Mouse (Mus musculus): Measurements from ENCODE around the gene Slc25a1. TPM values are rescaled to one million over a fixed set of nuclear protein-coding genes. Genes with fewer than 3 reads are reported as not detected.

Gene Slc25a1
- polyA plus RNA-seq, 1 experiment, result 19.9 TPM

GRCm38 (mm10) chr16:17943466-17943865 is 15.4 kb upstream of the Slc25a1 start:
- H3K4me1 ChIP-seq (ENCODE audit: control insufficient read depth, insufficient read depth, low read length), result no peaks in the 10 kb centered on the region
- H3K27ac ChIP-seq (ENCODE audit: control insufficient read depth, insufficient read depth, low read depth, low read length, poor library complexity), result no peak overlapping the region
- no peak for TF ChIP-seq CTCF (IDR thresholded peaks at IDR 0.05; ENCODE audit: control insufficient read depth, insufficient read depth, low read length)
- no peak for TF ChIP-seq POLR2A (IDR thresholded peaks at IDR 0.05; ENCODE audit: borderline replicate concordance, control insufficient read depth, low read depth, low read length)
- H3K4me3 ChIP-seq (replicated peaks; ENCODE audit: control insufficient read depth, low read depth, low read length), result no peak overlapping the region
- WGBS, result 87% methylated on average over 8 of the region's 8 CpGs

DNA sequence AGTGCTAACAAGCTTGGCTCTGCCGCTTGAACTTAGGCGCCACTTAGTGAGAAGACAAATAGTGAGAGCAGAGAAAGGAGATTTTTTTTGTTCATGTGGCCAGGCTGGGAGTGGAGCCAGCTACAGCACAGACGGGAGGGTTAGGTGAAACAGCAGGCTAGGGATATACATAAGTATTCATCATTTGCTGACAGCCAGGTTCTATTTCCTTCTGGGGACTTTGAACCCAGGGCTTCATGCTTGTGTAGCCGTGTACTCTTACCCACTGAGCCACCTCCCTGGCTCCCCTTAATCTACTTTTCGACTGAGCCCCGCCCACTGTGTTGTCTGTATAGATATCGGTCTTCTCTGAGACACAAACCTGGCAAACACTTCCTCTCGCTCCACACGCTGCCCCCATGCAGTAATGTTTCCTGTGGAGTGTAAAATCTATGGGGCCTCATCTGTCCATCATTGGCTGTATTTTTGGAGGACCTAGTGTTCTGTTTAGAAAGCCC is 11.3 kb upstream of the Slc25a1 start:
- no peak for TF ChIP-seq CTCF (IDR thresholded peaks at IDR 0.05; ENCODE audit: control insufficient read depth, insufficient read depth, low read length)
- TF ChIP-seq POLR2A (IDR thresholded peaks at IDR 0.05; ENCODE audit: borderline replicate concordance, control insufficient read depth, low read depth, low read length), result no peak
- H3K4me3 ChIP-seq (replicated peaks; ENCODE audit: control insufficient read depth, low read depth, low read length), result no peak overlapping the region
- H3K4me1 ChIP-seq (ENCODE audit: control insufficient read depth, insufficient read depth, low read length), result peaks cover 1% of the 10 kb centered on the region; the same call in 1 of the 2 replicates
- WGBS, result 23% methylated on average over 9 of the region's 9 CpGs
- peak overlapping the region; percentile 4; the same call in 1 of the 2 replicates for H3K27ac ChIP-seq (ENCODE audit: control insufficient read depth, insufficient read depth, low read depth, low read length, poor library complexity)

GRCm38 (mm10) chr16:17938821-17939220 is 10.8 kb upstream of the Slc25a1 start:
- WGBS, result 6% methylated on average over 7 of the region's 7 CpGs
- Histone ChIP-seq H3K4me3 (replicated peaks; ENCODE audit: control insufficient read depth, low read depth, low read length) (no peak overlapping the region), H3K27ac (ENCODE audit: control insufficient read depth, insufficient read depth, low read depth, low read length, poor library complexity) (peak overlapping the region; percentile 4), H3K4me1 (ENCODE audit: control insufficient read depth, insufficient read depth, low read length) (peaks cover 2% of the 10 kb centered on the region; the same call in 1 of the 2 replicates)
- TF ChIP-seq POLR2A (IDR thresholded peaks at IDR 0.05; ENCODE audit: borderline replicate concordance, control insufficient read depth, low read depth, low read length) (no peak), CTCF (IDR thresholded peaks at IDR 0.05; ENCODE audit: control insufficient read depth, insufficient read depth, low read length) (peak; percentile 90)

DNA sequence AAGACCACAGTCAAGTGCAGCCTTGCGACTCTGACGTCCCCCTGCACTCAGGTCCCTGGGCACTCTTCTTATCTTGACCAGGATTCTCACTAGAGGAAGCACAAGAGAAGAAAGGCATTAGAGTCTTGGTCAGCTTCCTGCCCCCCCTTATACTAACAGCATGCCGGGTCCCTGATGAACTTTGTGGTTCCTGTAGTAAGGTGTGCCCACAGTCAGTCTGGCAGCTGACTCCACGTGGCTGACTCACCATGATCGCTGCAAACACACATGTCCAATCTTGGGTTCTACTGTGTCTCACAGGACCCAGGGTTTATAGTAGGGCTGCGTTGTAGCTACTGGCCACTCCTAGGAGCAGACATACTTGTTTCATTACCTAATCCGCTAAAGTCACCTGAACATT is 10.2 kb upstream of the Slc25a1 start:
- 31% methylated on average over 7 of the region's 7 CpGs for WGBS
- Histone ChIP-seq H3K27ac (ENCODE audit: control insufficient read depth, insufficient read depth, low read depth, low read length, poor library complexity) (no peak overlapping the region), H3K4me1 (ENCODE audit: control insufficient read depth, insufficient read depth, low read length) (peaks cover 2% of the 10 kb centered on the region; the same call in 1 of the 2 replicates), H3K4me3 (replicated peaks; ENCODE audit: control insufficient read depth, low read depth, low read length) (no peak overlapping the region)
- no peak for TF ChIP-seq CTCF (IDR thresholded peaks at IDR 0.05; ENCODE audit: control insufficient read depth, insufficient read depth, low read length)
- no peak for TF ChIP-seq POLR2A (IDR thresholded peaks at IDR 0.05; ENCODE audit: borderline replicate concordance, control insufficient read depth, low read depth, low read length)

- no peak for TF ChIP-seq POLR2A (IDR thresholded peaks at IDR 0.05; ENCODE audit: borderline replicate concordance, control insufficient read depth, low read depth, low read length)
- TF ChIP-seq CTCF (IDR thresholded peaks at IDR 0.05; ENCODE audit: control insufficient read depth, insufficient read depth, low read length), result no peak
- no peak overlapping the region for H3K27ac ChIP-seq (ENCODE audit: control insufficient read depth, insufficient read depth, low read depth, low read length, poor library complexity)
- 75% methylated on average over 10 of the region's 10 CpGs for WGBS
These were observed 8.8 kb upstream of the Slc25a1 start for GRCm38 (mm10) chr16:17936776-17937175.

DNA sequence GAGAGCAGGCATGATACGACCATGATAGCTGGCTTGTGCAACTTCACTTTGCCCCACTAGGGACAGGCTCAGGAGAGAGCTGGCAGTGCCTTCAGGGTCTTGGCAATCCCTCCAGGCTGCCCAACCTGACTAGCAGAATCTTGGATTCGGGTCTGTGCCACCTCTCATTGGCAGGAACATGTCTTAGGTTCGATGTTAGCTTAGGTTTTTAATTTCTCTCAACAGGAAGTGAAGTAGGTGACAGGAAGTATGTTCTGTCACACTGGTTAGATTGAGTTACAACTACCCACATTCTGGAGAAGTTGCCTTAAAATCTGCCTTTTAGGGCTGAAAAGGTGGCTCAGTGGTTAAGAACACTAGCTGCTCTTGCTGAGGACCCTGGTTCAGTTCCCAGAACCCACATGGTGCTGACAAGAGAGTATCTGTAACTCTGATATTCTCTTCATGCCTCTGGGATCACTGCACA is 6.5 kb upstream of the Slc25a1 start:
- Histone ChIP-seq H3K27ac (ENCODE audit: control insufficient read depth, insufficient read depth, low read depth, low read length, poor library complexity) (peak overlapping the region; percentile 53), H3K4me3 (replicated peaks; ENCODE audit: control insufficient read depth, low read depth, low read length) (no peak overlapping the region), H3K4me1 (ENCODE audit: control insufficient read depth, insufficient read depth, low read length) (peaks cover 2% of the 10 kb centered on the region; the same call in 1 of the 2 replicates)
- TF ChIP-seq CTCF (IDR thresholded peaks at IDR 0.05; ENCODE audit: control insufficient read depth, insufficient read depth, low read length), result no peak
- TF ChIP-seq POLR2A (IDR thresholded peaks at IDR 0.05; ENCODE audit: borderline replicate concordance, control insufficient read depth, low read depth, low read length), result no peak
- WGBS, result 11% methylated on average over 3 of the region's 3 CpGs

More at GRCm38 (mm10) chr16:17936776-17937175, 8.8 kb upstream of the Slc25a1 start:
- Histone ChIP-seq H3K4me3 (replicated peaks; ENCODE audit: control insufficient read depth, low read depth, low read length) (no peak overlapping the region), H3K4me1 (ENCODE audit: control insufficient read depth, insufficient read depth, low read length) (peaks cover 2% of the 10 kb centered on the region; the same call in 1 of the 2 replicates)

DNA sequence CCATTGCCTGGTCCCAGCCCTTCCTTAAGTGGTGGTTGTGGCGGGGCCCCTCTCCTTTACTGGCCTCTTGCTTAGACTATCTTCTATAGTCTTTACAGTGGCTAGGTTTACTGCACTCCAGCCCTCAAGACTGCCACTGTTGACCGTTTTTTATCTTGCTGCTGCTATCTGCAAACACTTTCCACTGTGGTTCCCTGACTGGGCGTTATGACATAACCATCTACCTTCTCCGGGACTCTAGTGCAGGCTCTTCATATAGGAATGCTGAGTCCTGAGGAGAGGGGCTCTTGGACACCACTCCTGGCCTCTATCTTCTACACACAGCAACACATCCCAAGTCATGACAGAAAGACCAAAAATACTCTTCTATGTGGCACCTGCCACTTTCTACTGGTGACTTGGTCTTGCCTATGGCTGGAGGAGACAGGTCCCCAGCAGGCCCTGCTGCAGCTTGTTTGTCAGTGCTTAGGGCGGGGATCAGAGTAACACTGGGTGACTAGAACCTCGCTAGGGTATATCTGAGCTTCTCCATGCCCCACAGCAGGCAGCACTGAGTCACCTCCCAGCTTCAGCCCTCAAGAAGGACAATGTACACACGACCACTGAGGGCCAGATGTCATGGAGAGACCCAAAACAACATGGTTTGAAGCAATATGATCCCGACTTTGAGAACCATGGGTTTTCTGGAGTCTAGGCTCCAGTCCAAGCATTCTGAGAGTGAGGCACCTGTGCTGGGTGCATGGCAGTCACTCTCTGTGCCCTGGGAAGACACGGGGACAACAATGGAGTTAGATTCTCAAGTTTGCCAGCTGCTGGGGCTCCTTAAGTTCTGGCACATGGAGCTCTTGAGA is 5.8 kb upstream of the Slc25a1 start:
- Histone ChIP-seq H3K27ac (ENCODE audit: control insufficient read depth, insufficient read depth, low read depth, low read length, poor library complexity) (peak overlapping the region; percentile 53), H3K4me3 (replicated peaks; ENCODE audit: control insufficient read depth, low read depth, low read length) (no peak overlapping the region), H3K4me1 (ENCODE audit: control insufficient read depth, insufficient read depth, low read length) (peaks cover 2% of the 10 kb centered on the region; the same call in 1 of the 2 replicates)
- WGBS, result 57% methylated on average over 9 of the region's 9 CpGs
- TF ChIP-seq CTCF (IDR thresholded peaks at IDR 0.05; ENCODE audit: control insufficient read depth, insufficient read depth, low read length) (no peak), POLR2A (IDR thresholded peaks at IDR 0.05; ENCODE audit: borderline replicate concordance, control insufficient read depth, low read depth, low read length) (no peak)

DNA sequence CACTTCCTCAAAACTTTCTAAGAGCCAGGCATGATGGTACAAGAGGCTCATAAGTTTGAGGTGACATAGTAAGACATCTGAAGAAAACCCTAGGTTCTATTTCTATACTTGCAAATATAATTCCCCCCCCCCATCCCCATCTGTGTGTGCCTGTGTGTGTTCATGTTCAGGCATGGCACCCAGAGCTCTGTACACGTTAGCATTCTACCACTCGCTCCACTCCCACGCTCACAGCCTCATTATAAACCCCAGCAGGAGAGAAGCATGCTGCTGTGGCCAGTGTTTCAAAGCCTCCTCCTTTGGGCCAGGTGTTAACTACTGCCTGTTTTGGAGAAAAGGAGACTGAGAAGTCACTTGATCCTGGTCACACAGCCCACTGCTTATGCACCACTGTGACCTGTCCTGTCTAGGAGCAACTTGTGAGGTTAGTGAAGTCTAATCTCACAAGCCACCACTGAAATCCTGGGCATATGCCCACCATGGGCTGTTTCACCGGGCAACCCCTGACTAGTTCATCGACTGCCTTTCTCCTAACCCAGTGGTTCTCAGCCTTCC is 4.0 kb upstream of the Slc25a1 start:
- H3K4me1 ChIP-seq (ENCODE audit: control insufficient read depth, insufficient read depth, low read length), result peaks cover 2% of the 10 kb centered on the region; the same call in 1 of the 2 replicates
- H3K27ac ChIP-seq (ENCODE audit: control insufficient read depth, insufficient read depth, low read depth, low read length, poor library complexity), result no peak overlapping the region
- 86% methylated on average over 5 of the region's 5 CpGs for WGBS

More for the DNA sequence above, 4.0 kb upstream of the Slc25a1 start:
- no peak for TF ChIP-seq POLR2A (IDR thresholded peaks at IDR 0.05; ENCODE audit: borderline replicate concordance, control insufficient read depth, low read depth, low read length)
- no peak for TF ChIP-seq CTCF (IDR thresholded peaks at IDR 0.05; ENCODE audit: control insufficient read depth, insufficient read depth, low read length)
- no peak overlapping the region for H3K4me3 ChIP-seq (replicated peaks; ENCODE audit: control insufficient read depth, low read depth, low read length)

Data from bone marrow, adult 2 months (tissue).